Mouse (Mus musculus): ENCODE data around the gene Dnaja2.

Dnaja2 gene

DNA sequence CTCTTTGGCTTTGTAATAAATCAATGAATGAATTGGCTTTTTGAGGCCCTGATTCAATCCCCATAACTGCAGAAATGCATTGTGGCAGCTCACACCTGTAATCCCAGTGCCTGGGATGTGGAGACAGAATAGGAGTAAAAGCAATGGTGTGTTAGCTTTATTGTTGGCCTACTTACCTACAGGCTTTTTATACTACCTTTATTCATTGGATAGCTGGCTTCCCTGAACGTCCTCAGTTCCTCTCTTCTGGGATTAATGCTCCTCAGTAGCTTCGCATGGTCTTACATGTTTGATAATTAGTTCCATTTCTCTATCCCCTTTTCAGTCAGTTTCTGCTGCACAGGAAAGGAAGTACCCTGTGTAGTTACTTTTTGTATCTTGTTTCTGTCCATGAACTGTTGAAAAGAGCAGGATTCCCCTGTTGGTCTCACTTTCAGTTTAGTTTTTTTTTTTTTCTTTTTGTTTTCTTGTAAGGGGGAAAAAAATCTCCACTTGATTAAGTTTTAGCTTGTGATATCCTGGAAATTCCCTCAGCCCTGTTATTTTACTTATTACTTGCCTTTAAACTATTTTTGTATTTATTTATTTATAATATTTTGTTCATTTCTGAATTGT is 1.9 kb upstream of the Dnaja2 start:
- no peak for DNase-seq (ENCODE audit: low read depth, low spot score)

DNA sequence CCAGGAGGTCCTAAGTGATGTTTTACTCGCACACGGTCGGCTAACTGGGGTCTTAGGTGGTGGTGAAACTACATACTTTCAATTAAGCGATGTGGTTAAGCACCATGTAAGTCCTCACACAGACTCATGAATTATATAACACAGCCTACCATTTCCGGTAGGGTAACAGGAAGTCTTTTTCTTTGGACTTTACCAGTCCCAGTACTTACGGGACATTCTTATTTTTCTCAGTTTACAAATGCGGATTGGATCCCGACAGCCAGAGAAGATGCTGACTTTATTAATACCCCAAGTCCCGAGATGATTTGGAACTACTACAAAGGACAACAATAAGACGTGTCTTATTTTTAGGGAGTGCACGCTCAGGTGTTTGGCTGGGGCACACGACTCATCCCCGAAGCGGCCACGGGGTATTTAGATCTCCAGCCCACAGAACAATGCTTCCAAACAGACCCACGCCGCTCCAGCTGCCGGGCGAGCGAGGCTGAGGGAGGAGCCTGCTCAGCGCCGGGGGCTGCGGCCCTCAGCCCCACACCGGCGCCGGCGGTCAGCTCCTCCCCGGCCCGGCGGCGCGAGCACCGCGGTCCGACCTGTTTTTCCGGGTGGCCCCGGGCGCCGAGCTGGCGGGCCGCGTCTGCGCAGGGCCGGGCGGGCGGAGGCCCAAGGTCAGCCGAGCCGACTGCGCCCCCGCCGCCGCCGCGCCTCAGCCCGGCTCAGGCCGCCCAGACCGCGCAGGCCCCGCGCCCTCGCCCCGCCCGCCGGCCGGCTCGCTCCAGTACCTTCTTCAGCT is 558 bp downstream of the Dnaja2 start:
- no peak for DNase-seq (ENCODE audit: low read depth, low spot score)

DNA sequence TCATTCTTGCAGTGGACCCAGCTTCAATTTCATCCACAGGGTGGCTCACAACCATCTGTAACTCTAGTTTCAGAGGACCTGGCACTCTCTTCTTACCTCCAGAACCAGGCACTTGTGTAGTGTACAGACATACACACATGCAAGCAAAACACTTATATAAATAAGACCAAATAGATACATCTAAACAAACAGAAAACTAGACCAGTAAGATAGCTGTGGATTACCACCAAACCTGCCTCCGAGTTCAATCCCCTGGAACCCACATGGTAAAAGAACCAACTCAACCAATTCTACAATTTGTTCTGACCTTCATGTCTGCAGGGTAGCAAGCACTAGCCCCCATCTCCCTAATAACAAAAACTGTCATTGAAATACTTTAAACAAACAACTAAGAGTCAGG is 3.2 kb downstream of the Dnaja2 start:
- DNase-seq (ENCODE audit: low read depth, low spot score), result no peak

DNA sequence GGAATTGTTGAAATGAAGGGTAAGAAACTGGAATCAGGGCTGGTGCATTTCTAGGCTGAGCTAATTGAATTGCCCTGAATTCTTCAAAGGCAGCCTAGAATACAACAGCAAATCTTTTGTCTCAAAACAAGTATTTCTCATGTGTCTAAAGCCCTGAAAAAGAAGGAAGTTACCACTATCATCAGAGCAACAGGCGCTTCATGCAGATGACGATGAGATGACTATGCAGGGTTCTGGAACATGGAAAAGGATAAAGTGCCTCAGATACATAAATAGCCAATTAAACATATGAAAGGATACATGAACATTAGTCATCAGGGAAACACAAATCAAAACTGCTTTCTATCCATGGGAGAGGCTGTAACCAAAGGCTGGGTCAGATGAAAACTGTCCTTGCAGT is 18.8 kb downstream of the Dnaja2 start:
- DNase-seq (ENCODE audit: low read depth, low spot score), result no peak

DNA sequence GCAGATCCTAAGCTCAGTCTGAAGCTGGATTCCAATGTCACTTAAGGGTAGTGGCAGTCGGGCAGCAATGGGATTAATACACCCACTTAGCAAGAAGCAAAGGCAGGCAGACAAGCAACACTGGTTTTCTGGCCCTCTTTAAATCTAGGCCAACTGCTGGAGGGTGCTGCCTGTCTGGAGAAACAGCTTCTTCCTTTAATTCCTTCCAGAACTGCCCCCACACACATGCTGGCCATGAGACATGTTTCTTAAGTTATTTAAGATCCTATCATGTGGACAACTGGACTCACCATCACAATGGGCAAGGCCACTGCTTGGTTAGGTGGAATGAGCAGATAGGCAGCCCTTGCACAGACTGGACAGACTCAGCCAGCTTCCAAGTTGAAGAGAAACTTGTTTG is 21.0 kb downstream of the Dnaja2 start:
- DNase-seq (ENCODE audit: low read depth, low spot score), result no peak

DNA sequence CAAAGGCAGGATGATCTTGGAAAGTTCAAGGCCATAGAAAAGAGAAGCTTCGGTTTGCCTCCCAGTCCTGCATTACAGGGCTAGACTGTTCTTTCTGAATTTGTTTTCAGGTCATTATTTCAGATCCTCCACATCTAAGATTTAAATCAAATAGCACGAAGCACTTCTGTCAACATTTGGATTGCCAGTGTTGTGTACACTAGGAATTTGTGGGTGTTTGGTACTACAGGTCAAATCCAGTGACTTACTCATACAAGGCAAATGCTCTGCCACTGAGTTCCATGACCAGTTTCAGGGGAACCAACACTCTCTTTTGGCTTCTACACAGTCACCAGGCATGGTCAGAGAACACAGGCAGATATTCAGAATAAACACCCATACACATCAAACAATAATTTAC is 21.7 kb downstream of the Dnaja2 start:
- DNase-seq (ENCODE audit: low read depth, low spot score), result no peak

DNA sequence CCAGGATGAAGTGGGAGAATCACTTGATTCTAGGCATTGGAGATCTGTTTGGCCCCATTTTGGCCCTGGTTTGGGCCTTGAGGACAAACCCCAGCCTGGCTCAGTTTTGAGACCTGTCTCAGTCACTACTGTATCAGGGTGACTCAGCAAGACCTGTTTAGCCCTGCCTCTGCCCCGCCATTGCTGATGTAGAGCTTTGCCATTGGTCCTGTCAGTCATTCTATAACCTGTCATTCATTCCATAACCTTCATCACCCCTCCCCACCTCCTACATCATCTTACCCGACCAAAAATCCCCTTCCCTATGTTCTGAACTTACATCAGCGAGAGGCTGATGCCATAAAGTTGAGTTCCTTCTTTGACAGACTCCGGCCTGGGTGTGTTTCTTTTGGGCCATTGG is 22.3 kb downstream of the Dnaja2 start:
- DNase-seq (ENCODE audit: low read depth, low spot score), result no peak

DNA sequence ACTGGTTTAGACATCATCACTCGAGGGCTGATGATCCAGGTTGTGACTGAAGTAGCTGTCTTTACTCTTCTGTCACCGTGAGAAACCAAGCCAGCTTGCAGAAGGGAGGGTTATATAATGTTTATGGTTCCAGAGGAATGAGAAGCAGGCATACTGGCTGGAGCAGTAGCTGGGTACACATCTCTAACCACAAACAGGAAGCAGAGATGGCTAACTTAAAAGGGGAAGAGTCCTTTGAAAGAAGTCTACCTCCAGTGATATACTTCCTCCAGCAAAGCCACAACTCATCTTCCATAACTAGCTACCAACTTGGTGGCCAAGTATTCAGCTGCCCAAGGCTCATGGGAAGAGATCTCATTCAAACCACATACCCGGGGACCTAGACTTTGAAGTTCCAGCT is 23.7 kb downstream of the Dnaja2 start:
- DNase-seq (ENCODE audit: low read depth, low spot score), result no peak

DNA sequence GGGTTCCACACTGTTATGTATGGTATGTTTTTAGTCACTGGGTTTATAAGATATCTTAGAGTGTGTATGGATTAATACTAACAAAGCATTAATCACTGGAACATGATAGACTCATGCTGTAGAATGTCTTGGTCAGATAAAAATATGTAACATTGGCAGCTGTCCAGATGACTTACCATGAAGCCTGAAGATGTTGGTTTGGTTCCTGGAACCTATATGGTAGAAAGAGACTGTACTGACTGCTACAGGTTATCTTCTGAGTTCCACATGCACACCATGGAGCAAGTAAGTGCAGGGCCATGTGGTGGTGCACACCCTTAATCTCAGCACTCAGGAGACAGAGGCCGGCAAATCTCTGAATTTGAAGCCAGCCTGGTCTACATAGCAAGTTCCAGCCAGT is 24.4 kb downstream of the Dnaja2 start:
- no peak for DNase-seq (ENCODE audit: low read depth, low spot score)

DNA sequence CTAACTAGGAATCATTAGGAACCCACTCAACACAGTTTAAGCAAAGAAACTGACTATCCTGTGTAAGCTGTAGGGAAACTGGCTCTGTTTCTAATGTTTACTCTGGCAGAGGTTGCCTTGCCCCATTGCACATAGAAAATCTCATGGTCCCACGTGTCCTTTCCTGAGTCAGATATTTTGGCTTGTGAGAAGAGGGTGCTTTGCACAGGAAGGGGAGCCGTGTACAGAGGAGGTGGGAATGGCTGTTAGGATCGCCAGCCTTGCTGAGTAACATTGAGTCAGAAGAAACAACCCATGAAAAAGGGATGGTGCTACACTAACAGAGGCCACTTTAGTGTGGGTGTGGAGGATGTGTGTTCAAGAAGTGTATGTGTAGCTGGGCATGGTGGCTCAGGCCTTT is 26.2 kb downstream of the Dnaja2 start:
- no peak for DNase-seq (ENCODE audit: low read depth, low spot score)

DNA sequence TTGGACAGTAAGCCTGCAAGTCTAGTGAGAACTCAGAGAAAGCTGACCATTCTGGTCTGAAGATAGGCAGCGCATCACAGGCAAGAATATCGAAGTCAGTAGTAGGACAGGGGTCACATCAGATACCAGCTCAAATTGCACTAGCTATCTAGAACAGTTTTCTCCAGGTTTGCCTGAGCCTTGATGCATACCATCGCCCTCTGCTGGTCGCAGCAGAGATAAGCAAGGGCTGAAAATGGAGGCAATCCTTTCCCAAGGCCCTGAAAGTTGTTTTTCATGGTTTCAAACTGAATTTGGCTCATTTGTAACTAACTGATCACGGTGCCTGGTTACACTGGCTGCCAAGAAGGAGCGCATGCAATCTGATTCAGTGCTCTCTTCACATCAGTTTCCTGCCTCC is 29.0 kb downstream of the Dnaja2 start:
- DNase-seq (ENCODE audit: low read depth, low spot score), result peak; percentile 10

DNA sequence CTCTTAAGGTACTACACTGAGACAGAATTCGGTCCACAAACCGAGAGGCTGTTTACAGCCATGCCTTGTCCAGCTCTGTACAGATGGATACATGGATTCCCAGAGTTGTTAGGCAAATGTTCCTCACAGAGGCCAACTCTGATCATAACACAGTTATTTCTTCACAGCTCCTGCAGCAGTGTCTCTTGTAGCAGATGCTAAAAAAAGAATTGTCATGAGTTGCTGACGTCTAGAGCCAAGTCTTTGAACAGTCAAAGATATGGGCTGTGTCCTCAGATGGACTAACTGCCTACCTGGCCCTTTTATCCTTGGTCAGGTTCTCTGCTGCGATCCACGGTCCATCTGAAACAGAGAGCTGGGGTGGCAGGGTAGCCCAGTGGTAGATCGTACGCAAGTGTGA is 31.1 kb downstream of the Dnaja2 start:
- no peak for DNase-seq (ENCODE audit: low read depth, low spot score)

DNA sequence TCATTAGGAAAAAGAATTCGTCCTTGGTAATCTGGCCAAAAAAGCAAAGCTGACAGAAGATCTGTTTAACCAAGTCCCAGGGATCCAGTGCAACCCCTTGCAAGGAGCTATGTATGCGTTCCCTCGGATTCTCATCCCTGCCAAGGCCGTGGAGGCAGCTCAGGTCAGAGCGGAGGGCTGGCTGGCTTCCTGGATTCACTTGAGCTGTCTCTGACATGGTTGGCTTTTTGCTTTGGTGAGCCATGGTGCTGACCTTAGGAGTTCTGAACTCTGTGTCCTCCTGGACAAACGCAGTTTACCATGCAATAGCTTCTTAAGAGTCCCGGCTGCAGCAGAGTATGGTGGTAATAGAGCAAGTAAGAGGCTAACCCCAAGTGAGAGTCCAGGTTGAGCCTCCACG is 33.8 kb downstream of the Dnaja2 start:
- no peak for DNase-seq (ENCODE audit: low read depth, low spot score)

DNA sequence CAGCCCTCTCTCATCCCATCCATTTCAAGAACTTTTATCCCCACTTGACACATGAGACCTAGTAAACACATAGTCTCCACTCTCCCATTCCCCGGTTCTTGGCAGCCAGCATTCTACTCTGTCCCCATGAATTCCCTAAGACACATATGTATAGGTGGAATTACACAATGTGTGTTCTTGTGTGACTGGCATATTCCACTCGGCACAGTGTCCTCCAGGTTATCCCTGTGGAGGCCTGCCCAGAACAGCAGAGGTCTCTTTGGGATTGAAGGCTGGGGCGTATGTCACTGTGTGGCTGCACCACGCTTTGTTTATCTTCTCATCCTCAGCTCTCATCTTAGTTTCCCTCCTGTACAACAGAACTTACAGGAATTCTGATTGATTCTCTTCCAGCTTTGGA is 34.6 kb downstream of the Dnaja2 start:
- no peak for DNase-seq (ENCODE audit: low read depth, low spot score)

DNA sequence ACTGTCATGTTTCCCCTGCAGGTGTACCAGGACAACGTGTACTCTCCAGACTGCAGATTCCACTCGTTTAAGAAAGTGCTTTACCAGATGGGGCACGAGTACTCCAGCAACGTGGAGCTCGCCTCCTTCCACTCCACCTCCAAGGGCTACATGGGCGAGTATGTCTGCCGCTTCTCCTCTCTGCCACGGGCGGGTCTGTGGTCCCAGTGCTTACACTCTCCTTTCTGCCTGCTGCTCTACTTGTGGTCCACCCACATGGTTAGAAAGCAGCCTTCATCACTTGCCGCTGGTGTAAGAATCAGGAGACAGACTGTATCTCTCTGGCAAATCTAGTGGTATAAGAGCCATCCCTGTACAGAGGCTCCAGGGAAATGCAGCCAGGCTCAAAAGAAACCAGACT is 37.2 kb downstream of the Dnaja2 start:
- DNase-seq (ENCODE audit: low read depth, low spot score), result no peak

DNA sequence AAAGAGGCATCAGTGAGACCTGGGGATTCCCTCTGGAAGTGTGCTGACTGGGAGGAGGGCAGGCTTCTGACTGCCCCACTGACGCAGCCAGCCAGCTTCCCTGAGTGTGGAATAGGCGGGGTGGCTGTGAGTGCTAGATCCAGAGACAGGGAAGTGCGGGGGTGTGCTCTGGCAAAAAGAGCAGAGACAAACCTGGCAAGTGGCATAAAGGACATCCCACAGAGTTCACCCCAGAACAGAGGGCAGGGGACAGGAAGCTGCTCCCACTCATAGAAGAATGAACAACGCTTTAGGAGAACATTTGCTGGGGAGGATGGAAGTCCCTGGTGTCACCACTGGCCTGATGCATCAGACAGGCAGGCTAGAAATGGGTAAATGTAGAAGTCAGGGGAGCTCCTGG is 37.8 kb downstream of the Dnaja2 start:
- no peak for DNase-seq (ENCODE audit: low read depth, low spot score)

DNA sequence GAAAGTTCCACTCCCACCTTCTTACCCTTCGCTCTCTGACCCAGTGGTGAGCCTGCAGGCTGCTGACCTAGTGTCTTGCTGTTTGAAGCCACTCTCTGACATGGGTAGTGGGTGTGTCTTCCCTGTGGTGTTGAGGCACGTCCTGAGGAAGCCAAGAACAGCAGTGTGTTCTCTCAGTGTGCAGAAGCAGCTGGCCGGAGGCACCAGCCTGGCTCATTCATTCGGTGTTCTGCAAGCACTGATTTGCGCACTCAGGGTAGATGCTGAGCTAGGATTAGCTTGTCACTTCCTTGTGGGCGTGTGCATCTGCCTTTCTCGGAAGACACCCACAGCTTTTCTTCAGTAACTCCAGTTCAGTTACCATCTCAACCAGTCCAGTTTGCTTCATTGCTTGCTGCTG is 39.8 kb downstream of the Dnaja2 start:
- DNase-seq (ENCODE audit: low read depth, low spot score), result no peak

DNA sequence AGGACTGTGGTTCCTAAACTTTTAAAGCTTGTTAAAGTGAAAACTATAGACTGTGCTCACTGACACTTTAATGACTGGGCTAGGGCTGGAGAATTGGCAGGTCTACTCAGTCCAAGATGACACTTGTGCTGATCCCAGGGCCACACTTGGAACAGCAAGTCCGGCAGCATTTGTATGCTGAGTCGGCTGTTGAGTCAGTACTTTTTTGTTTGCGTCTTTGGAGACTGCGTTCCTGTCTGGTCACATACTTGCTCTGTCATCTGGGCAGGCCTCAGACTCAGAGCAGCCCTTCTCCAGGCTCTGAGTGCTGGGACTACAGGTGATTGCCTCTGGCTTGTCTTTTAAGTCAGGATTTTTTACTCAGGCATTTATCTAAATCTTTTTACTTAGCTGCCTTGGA is 41.9 kb downstream of the Dnaja2 start:
- no peak for DNase-seq (ENCODE audit: low read depth, low spot score)

DNA sequence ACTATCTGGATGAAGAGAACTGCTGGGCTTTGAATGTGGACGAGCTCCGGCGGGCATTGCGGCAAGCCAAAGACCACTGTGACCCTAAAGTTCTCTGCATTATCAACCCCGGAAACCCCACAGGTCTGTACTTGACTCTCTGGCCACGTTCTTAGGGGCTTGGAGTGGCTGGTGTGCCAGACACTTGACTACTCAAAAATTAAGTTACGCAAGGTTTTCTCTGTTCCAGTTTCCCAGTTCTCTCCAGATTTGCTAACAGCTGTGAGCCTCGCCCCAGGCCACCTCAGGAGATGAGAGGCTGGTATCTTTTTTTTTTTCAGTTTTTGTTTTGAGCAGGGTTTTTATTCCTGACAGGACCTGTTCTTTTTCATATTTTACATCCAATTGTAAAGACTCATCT is 42.9 kb downstream of the Dnaja2 start:
- DNase-seq (ENCODE audit: low read depth, low spot score), result no peak

DNA sequence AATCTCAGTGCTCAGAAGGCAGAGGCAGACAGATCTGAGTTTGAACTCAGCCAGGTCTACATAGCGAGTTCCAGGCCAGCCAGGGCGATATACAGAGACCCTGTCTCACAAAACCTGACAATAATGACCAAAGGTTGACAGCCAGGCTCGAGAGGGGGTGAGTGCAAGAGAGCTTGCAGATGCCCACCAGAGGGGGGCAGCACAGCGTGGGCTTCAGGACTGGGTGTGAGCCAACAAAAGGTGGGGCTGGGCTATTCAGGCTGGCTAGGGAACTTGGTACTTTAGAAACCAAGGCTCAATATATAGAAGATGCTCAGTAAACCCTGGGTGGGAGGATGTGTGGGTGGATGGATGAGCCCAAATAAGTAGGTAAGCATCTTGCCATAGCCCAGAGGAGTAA is 46.5 kb downstream of the Dnaja2 start:
- DNase-seq (ENCODE audit: low read depth, low spot score), result no peak

DNA sequence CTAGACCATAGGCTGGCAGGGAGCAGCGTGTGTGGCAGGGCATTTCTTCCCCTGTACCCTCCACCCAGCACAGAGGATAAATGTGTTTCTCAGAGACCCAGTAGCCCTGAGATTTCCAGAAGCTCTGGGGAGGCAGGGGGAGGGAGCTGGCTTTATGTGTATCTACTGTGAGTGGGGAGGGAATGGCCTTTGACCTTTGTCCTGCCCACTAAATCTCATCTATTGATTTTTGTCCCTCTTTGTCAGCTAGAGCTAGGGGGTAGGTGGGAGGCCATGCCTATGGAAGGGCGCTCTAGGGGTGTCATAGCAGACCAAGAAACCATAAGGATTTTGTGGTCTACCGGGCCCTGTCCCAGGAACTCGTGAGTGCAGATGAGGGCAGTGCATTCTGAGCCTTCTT is 48.5 kb downstream of the Dnaja2 start:
- DNase-seq (ENCODE audit: low read depth, low spot score), result no peak

DNA sequence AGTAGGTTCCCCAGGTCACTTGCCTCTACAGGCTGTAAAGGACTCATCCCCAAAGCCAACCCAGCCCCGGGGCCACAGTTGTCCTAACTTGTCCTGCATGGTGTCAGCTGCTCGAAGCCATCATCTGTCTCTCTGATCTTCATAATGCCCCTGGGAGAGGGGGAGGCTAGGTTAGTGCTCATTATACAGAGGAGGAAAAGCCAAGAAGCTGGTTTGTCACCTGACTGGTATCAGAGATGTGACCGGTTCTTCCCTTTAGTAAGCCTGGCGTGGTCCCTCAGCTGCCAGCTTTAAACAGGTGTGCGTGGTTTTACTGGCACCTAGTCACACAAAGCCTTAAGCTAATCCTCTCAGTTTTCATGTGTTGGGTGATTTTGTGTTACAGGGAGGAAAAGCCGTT is 50.4 kb downstream of the Dnaja2 start:
- no peak for DNase-seq (ENCODE audit: low read depth, low spot score)

DNA sequence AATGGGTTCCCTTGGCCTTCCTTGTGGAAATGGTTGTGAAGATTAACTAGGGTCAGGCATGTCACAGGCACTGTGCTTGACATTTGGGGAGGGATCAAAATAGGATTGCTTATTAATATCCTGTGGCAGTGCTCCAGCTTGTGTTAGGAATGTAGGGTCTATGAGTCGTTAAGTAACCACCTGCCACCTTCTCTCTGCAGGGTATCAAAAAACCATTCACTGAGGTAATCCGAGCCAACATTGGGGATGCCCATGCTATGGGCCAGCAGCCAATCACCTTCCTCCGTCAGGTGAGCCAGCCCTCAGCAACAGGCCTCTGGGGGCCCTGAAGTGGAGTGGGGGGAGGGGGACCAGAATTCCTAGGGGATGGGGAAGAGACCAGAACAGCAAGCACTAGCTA is 52.1 kb downstream of the Dnaja2 start:
- no peak for DNase-seq (ENCODE audit: low read depth, low spot score)

DNA sequence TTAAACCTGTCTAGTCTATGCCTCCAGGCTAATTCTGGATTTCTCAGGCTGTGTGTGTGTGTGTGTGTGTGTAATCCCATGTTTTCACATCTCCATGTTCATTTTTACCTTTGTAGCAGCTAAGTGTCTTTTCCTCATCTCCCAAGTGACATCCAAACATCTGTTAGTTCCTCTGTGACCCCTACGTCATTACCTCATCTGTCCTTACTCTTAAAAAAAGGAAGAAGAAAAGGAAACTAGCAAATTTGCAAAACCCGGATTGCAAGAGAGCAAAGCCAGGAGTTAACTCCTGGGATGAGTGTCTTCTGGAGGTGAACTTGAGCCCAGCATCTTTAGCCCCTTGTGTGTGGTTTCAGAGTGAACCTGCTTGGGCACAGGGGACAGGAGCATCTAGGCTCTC is 52.8 kb downstream of the Dnaja2 start:
- no peak for DNase-seq (ENCODE audit: low read depth, low spot score)

Measured in brain, embryonic 18.5 days (tissue).